Mouse (Mus musculus) cortical plate, adult 2 months (tissue): ENCODE measurements around the gene Kcnd2. TPM values are rescaled to one million over a fixed set of nuclear protein-coding genes. Genes with fewer than 3 reads are reported as not detected.

ENCODE experiments used
- H3K27ac ChIP-seq: fragments of 200-500 bp; 2 replicates; pipeline ENCODE4 v1.5.1; 2012; ENCODE audit warnings: low read length, control low read depth, inconsistent platforms; ENCODE audit not compliant: insufficient read depth
- H3K4me1 ChIP-seq: fragments of 200-500 bp; 2 replicates; pipeline ENCODE4 v1.6.1; 2011; ENCODE audit warnings: low read length; ENCODE audit not compliant: control insufficient read depth, insufficient read depth
- H3K4me3 ChIP-seq: fragments of 200-500 bp; 2 replicates; pipeline ENCODE4 v1.5.1; 2011; ENCODE audit warnings: mild to moderate bottlenecking, low read length, control low read depth; ENCODE audit not compliant: insufficient read depth
- CTCF ChIP-seq: fragments of 200-500 bp; IDR thresholded peaks from 2 replicates; pipeline ENCODE4 v1.5.1; 2011; ENCODE audit warnings: mild to moderate bottlenecking, control low read depth, low read length; ENCODE audit not compliant: insufficient read depth; ENCODE audit errors: extremely low read depth
- POLR2A ChIP-seq: fragments of 200-500 bp; IDR thresholded peaks from 2 replicates; pipeline ENCODE4 v1.6.1; 2011; ENCODE audit warnings: mild to moderate bottlenecking, low read length, control low read depth; ENCODE audit not compliant: insufficient read depth; ENCODE audit errors: extremely low read depth
- polyA plus RNA-seq: library from polyadenylated mRNA; depleted of rRNA; stranded (reverse); fragments of >200 nt; gene quantifications from 2 replicates; pipeline ENCODE4 v1.2.3, GENCODE M21; 2012

Kcnd2 gene
- polyA plus RNA-seq, 1 experiment: 32.0 TPM

DNA sequence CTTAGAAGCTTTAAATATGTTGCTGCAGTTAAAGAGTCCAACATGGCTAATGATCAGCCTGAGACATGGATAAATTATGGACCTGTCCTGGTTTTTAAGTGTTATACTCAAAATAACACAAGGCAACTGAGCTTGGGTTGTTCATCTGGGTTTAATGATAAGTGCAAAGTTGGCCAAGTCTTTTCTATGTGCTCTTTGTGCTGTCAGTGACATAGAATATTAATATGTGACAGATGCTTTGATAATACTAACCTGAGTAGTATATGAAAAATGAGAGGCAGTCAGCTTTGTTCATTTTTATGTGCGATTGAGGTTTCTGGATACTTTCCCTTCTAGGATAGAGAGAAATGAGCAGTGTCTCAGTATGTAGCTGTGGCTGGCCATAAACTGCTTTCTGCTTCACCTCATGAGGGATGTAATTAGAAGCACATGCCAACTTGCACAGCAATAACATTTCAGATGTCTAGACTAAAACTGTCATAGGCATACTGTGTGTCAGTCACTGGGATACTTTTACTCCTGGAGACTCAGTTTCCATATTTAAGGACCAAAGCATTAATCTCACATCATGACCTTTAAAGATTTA, 312.3 kb downstream of the Kcnd2 start:
- H3K27ac ChIP-seq: no peak overlapping the region
- TF ChIP-seq POLR2A (no peak), CTCF (no peak)
- no peaks in the 10 kb centered on the region; the same call in 1 of the 2 replicates for H3K4me1 ChIP-seq
- H3K4me3 ChIP-seq: no peak overlapping the region

DNA sequence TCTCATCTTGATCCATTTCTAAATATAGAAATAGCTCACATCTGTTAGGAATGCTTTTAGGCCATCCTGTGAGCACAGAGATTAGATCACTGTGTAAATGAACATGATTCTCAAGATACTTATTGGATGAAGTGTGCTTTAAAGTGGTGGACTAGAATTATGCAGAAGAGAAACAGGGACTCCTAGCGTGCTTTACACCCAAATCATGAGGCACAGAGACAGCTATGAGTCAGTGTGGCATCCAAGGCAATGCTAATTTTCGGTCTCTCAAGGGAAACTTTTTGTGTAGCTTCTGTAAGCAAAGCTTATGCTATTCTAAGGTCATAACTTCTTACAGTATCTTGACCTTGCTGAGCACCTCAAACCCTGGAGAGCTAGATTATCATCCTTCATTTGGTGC, 318.7 kb downstream of the Kcnd2 start:
- Histone ChIP-seq H3K27ac (no peak overlapping the region), H3K4me3 (no peak overlapping the region)
- TF ChIP-seq CTCF: no peak
- TF ChIP-seq POLR2A: no peak

DNA sequence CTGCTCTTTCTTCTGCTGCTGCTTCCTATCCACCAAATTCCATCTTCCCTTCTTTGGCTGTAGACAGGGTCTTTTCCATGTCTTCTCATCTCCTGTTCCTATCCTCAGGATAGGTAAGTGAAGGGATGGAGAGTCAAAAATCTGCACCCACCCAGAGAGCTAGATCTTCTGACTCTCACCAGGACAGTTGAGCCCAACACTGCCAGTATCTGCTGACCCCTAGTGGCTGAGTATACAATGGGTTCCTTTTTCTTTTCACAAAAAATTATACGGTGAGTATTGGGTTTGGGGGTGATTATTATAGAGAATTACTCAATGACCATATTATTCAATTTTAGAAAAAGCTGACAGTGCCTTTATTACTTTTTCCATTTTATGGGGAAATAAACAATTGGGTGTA, 319.5 kb downstream of the Kcnd2 start:
- peaks cover 1% of the 10 kb centered on the region; the same call in 1 of the 2 replicates for H3K4me1 ChIP-seq
- TF ChIP-seq POLR2A (no peak), CTCF (peak; percentile 57)

More for the DNA sequence above, 318.7 kb downstream of the Kcnd2 start:
- H3K4me1 ChIP-seq: peaks cover 1% of the 10 kb centered on the region; the same call in 1 of the 2 replicates

DNA sequence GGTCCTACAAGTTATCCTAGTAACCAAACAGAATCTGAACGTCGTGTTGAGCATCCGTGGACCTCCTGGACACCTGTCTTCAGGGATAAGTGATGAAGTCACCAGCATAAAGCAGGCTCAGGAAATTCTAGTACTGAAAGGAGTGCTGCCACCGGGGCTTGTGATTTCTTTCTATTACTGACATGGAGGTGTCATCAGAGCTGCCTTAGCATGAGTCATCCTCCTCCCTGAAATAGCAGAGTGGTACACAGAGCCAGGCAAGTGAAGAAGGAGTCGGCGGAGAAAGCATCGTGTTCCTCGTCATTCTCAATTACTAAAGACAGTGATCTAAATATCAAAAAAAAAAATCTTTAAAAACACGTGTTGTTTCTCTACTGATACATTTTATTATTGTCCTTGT, 336.2 kb downstream of the Kcnd2 start:
- H3K27ac ChIP-seq: no peak overlapping the region
- H3K4me3 ChIP-seq: no peak overlapping the region
- TF ChIP-seq POLR2A (no peak), CTCF (no peak)
- H3K4me1 ChIP-seq: peaks cover 2% of the 10 kb centered on the region; the same call in 1 of the 2 replicates

More for the DNA sequence above, 319.5 kb downstream of the Kcnd2 start:
- Histone ChIP-seq H3K4me3 (no peak overlapping the region), H3K27ac (no peak overlapping the region)

DNA sequence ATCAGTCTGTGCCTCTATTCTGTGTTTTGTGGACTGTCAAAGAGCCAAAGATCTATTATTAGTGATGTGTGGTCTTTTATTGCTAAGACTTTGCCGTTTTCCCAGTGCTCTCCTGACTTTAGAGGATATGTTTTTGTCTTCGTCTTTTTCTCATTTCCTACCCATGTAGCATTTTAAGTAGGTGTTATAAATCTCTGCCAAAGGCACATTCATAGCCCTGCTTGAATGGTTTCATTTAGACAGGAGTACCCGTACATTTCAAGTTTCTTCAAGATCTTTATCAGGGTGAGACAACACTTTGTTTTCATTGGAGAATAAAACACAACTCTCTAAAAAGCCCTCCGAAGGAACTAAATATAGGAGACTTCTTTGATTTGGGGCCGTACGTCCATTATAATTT, 355.7 kb downstream of the Kcnd2 start:
- H3K27ac ChIP-seq: no peak overlapping the region
- H3K4me3 ChIP-seq: no peak overlapping the region
- H3K4me1 ChIP-seq: peaks cover 2% of the 10 kb centered on the region; the same call in 1 of the 2 replicates
- no peak for TF ChIP-seq CTCF
- no peak for TF ChIP-seq POLR2A

DNA sequence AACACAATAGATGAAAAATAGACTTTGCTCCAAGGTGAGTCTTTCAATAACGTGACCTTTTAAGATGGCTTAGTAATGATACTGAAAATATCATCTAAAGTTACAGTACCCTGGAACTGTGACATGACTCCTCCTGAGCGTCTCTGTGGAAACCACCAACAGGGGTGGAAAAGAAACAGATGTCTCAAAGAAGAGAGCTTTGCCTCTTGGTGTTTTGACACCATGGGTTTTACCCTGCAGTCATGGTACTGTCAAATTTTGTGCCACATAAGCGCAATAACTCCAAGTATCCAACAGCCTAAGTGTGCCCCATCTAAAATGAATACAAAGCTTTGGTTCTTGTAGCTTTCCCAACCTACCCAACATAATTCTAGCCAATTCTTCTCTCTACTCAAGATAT, 374.9 kb downstream of the Kcnd2 start:
- TF ChIP-seq CTCF (no peak), POLR2A (no peak)

DNA sequence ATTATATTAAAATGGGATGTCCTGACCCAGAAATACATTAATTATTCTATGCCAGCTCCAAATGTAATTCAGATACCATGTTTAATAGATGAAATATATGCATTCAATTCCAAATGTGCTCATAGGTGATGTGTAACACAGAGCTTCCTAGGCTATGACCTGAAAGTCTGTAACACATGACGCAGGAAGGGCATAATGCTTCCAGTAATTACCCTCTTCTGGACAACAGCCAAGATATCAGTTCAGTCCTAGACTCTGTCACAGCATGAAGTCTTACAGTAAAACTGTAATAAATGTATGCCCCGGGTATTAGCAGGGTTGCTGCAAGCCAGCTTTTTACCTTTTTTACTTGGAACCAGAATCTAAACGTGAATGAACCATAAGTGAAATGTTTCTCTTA, 382.1 kb downstream of the Kcnd2 start:
- Histone ChIP-seq H3K4me3 (no peak overlapping the region), H3K4me1 (no peaks in the 10 kb centered on the region; the same call in 1 of the 2 replicates), H3K27ac (no peak overlapping the region)
- no peak for TF ChIP-seq POLR2A
- TF ChIP-seq CTCF: no peak

More for the DNA sequence above, 374.9 kb downstream of the Kcnd2 start:
- no peak overlapping the region for H3K4me3 ChIP-seq
- H3K27ac ChIP-seq: no peak overlapping the region; the same call in 1 of the 2 replicates
- H3K4me1 ChIP-seq: no peaks in the 10 kb centered on the region; the same call in 1 of the 2 replicates

DNA sequence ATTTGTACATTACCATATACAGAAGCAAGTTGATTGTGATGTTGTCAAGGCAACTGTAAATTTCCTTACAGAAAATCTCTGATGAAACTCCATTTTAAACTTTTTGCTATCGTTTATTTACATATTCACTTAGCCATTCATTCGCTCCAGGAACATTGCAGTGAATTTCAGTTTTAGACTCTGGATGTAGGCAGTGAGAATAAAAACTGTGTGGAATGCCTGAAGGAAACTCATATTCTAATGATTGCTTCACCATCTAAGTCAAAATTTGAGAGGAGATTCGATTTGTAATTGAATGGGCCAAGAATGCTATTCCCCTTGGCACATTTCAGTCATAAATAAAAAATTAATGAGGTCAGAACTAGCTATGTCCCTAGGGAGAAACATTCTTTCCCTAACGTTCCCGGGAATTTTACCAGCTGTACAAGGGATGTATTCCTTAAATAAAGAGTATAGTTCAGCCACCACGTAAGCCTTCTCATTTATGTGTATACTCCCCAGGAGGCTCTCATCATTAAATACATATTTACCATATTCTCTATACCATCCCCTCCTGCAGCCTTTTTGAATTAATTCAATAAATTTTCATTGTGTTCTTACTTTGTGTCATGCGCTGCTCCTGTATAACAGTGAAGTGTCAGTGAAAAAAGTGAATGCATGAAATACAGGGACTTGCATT, 394.2 kb downstream of the Kcnd2 start:
- Histone ChIP-seq H3K4me3 (no peak overlapping the region), H3K27ac (no peak overlapping the region), H3K4me1 (no peaks in the 10 kb centered on the region)
- TF ChIP-seq CTCF (no peak), POLR2A (no peak)

DNA sequence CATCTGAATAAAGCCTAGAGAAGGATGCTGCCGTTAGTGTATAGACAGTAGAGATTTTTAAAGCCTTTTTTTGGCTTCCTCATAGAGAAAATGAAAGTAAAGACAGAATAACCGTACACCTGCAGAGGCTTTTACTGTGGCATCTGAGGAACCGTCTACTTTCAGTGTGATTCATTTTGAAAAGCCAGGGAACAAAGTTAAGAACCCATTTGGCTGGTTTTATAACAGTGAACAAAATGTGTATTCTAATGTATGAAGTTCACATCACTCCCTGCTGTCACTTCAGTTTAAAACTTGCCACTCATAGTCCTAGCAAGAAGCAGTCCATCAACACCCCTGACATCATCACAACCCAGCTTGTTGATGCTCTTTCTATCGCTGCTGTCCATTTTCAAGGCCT, 414.7 kb downstream of the Kcnd2 start:
- no peak overlapping the region for H3K27ac ChIP-seq

DNA sequence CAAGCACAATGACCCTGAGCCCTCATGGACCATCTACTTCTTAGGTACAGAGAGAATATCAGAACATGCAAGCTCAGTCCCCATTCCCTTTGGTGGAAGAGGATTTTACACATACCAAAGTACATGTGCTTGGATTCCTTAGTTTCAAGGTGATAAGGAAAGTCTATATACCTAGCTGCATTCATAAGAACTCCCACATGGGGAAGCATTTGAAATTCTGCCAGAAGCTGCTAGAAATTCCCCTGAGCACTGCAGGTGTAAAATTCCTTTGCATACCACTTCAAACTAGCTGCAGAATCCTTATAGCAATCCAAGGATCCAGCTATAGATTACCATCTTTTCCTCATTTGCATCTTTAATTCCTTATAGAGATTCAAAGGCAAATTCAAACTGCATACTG, 440.4 kb downstream of the Kcnd2 start:
- no peak overlapping the region for H3K27ac ChIP-seq
- TF ChIP-seq CTCF (no peak), POLR2A (no peak)
- no peaks in the 10 kb centered on the region for H3K4me1 ChIP-seq
- H3K4me3 ChIP-seq: no peak overlapping the region

More for the DNA sequence above, 414.7 kb downstream of the Kcnd2 start:
- TF ChIP-seq POLR2A: no peak
- no peak for TF ChIP-seq CTCF
- Histone ChIP-seq H3K4me1 (no peaks in the 10 kb centered on the region), H3K4me3 (no peak overlapping the region)
